Mouse (Mus musculus): ENCODE data around the gene B3gnt9. TPM values are rescaled to one million over a fixed set of nuclear protein-coding genes. Genes with fewer than 3 reads are reported as not detected.
"Not testable (repeated sequence)": the region's sequence is repeated elsewhere in the genome, so short reads cannot be mapped to it uniquely, and the experiment has no call there.

B3gnt9 gene
- polyA plus RNA-seq, 1 experiment from 2014 or later, result 4.1 TPM

DNA sequence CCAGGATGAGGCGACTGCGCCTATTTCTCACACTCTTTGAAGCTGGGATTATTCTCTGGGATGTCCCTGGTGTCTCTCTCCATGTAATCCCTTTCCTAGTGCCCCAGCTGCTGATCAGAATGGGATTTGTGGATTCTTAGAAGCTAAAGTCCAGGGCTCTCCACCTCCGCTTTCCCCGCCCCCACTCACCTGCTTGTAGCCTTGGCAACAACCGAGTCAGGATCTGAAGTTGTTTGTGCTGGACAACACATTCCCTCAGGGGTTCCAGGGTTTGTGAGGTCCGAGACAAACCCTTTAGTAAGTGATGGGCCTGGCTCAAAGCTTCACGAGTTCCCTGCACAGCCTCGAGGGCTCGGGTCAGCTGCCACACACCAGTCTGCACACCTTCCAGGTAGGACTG is 39.8 kb upstream of the B3gnt9 start:
- Histone ChIP-seq H3K27me3 (replicated peaks; ENCODE audit: control insufficient read depth, insufficient read depth, low read length) (peaks cover 5% of the 10 kb centered on the region), H3K4me1 (ENCODE audit: control insufficient read depth, insufficient read depth, low read length) (peaks cover 17% of the 10 kb centered on the region), H3K9me3 (replicated peaks; ENCODE audit: control insufficient read depth, low read length) (no peaks in the 10 kb centered on the region), H3K9ac (ENCODE audit: low read length) (no peak overlapping the region), H3K27ac (ENCODE audit: low read depth, low read length) (no peak overlapping the region), H3K4me2 (ENCODE audit: low read length) (no peak overlapping the region), H3K4me3 (ENCODE audit: low read depth, low read length) (no peak overlapping the region), H3K36me3 (ENCODE audit: control insufficient read depth, insufficient read depth, low read length) (peaks cover 12% of the 10 kb centered on the region)
- DNase-seq (ENCODE audit: low spot score) (no peak), ATAC-seq (no peak)
- 63% methylated on average over 9 of the region's 9 CpGs for WGBS

DNA sequence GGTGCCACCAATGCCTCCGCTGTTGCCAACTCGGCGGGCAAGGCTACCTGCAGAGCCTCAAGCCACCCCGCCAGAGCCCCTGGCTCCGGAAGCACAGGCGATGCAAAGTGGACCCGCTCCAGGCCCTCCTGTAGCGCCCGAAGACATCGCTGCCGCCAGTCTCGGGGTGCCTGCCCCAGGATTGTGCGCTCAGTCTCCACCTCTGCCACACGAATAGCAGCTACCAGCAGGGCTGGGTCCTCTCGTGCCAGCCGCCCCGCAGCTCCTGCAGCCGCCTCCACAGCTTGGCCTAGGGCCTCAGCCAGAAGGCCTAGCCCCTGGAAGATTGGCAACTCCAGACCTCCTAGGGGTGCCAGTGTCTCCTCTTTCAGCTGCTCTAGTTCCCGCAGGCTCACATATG is 38.5 kb upstream of the B3gnt9 start:
- Histone ChIP-seq H3K4me1 (ENCODE audit: control insufficient read depth, insufficient read depth, low read length) (peaks cover 15% of the 10 kb centered on the region), H3K4me3 (ENCODE audit: low read depth, low read length) (no peak overlapping the region), H3K36me3 (ENCODE audit: control insufficient read depth, insufficient read depth, low read length) (no peaks in the 10 kb centered on the region), H3K9me3 (replicated peaks; ENCODE audit: control insufficient read depth, low read length) (no peaks in the 10 kb centered on the region), H3K27me3 (replicated peaks; ENCODE audit: control insufficient read depth, insufficient read depth, low read length) (peaks cover 5% of the 10 kb centered on the region), H3K9ac (ENCODE audit: low read length) (no peak overlapping the region), H3K27ac (ENCODE audit: low read depth, low read length) (no peak overlapping the region), H3K4me2 (ENCODE audit: low read length) (no peak overlapping the region)
- ATAC-seq (no peak), DNase-seq (ENCODE audit: low spot score) (no peak)
- WGBS, result 74% methylated on average over 19 of the region's 19 CpGs

DNA sequence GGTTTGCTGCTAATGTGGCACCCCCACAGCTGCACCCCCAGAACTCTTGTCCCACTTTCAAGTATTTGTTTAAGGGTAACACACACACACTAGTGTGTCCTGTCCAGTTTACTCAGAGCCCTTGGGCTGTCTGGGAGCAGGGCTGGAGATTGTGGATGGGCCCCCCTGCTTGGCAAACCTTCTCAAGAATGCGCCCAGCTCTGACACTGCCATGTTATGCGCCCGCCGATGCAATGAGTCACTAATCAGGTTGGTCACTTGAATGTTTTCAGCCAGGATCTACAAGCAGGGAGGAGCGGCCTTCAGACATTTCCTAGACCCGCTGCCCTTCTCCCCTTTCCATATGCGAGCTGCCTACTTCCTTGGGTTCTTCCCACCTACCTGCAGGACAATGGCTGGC is 37.5 kb upstream of the B3gnt9 start:
- WGBS, result 86% methylated on average over 7 of the region's 7 CpGs
- H3K9ac ChIP-seq (ENCODE audit: low read length), result no peak overlapping the region
- H3K4me1 ChIP-seq (ENCODE audit: control insufficient read depth, insufficient read depth, low read length), result peaks cover 16% of the 10 kb centered on the region
- no peaks in the 10 kb centered on the region for H3K36me3 ChIP-seq (ENCODE audit: control insufficient read depth, insufficient read depth, low read length)
- H3K27me3 ChIP-seq (replicated peaks; ENCODE audit: control insufficient read depth, insufficient read depth, low read length), result peaks cover 5% of the 10 kb centered on the region
- H3K9me3 ChIP-seq (replicated peaks; ENCODE audit: control insufficient read depth, low read length), result no peaks in the 10 kb centered on the region
- DNase-seq (ENCODE audit: low spot score) (no peak), ATAC-seq (no peak)
- H3K4me3 ChIP-seq (ENCODE audit: low read depth, low read length), result no peak overlapping the region
- no peak overlapping the region for H3K4me2 ChIP-seq (ENCODE audit: low read length)
- H3K27ac ChIP-seq (ENCODE audit: low read depth, low read length), result no peak overlapping the region

DNA sequence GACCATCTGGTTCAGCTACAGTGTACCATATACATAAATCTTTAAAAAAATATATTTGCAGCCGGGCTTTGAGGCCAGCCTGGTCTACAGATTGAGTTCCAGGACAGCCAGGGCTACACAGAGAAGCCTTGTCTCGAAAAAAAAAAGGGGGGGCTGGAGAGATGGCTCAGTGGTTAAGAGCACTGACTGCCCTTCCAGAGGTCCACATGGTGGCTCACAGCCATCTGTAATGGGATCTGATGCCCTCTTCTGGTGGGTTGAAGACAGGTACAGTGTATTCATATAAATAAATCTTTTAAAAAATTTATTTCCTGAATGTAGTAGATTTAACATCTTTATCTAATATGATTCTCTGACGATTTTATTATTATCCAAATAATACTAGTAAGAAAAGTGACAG is 36.8 kb upstream of the B3gnt9 start:
- not testable (repeated sequence) for ATAC-seq
- 73% methylated on average over 3 of the region's 3 CpGs for WGBS

DNA sequence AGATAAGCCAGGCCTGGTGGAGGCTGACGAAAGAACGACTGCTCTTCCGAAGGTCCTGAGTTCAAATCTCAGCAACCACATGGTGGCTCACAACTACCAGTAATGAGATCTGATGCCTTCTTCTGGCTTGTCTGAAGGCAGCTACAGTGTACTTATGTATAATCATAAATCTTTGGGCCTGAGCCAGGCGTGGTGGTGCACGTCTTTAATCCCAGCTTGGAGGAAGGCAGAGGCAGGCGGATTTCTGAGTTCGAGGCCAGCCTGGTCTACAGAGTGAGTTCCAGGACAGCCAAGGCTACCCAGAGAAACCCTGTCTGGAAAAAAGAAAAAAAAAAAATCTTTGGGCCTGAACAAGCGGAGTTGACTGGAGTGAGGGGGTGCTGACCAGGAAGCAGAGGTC is 36.4 kb upstream of the B3gnt9 start:
- H3K27ac ChIP-seq (ENCODE audit: low read depth, low read length); ATAC-seq; H3K36me3 ChIP-seq (ENCODE audit: control insufficient read depth, insufficient read depth, low read length); H3K27me3 ChIP-seq (replicated peaks; ENCODE audit: control insufficient read depth, insufficient read depth, low read length); H3K9me3 ChIP-seq (replicated peaks; ENCODE audit: control insufficient read depth, low read length); H3K4me2 ChIP-seq (ENCODE audit: low read length); DNase-seq (ENCODE audit: low spot score); H3K4me3 ChIP-seq (ENCODE audit: low read depth, low read length); H3K9ac ChIP-seq (ENCODE audit: low read length): not testable (repeated sequence)
- peaks cover 17% of the 10 kb centered on the region for H3K4me1 ChIP-seq (ENCODE audit: control insufficient read depth, insufficient read depth, low read length)
- WGBS, result 86% methylated on average over 8 of the region's 8 CpGs

More for the DNA sequence above, 36.8 kb upstream of the B3gnt9 start:
- H3K4me1 ChIP-seq (ENCODE audit: control insufficient read depth, insufficient read depth, low read length), result peaks cover 17% of the 10 kb centered on the region
- H3K9me3 ChIP-seq (replicated peaks; ENCODE audit: control insufficient read depth, low read length); DNase-seq (ENCODE audit: low spot score); H3K4me3 ChIP-seq (ENCODE audit: low read depth, low read length); H3K4me2 ChIP-seq (ENCODE audit: low read length); H3K9ac ChIP-seq (ENCODE audit: low read length); H3K27me3 ChIP-seq (replicated peaks; ENCODE audit: control insufficient read depth, insufficient read depth, low read length); H3K36me3 ChIP-seq (ENCODE audit: control insufficient read depth, insufficient read depth, low read length); H3K27ac ChIP-seq (ENCODE audit: low read depth, low read length): not testable (repeated sequence)

DNA sequence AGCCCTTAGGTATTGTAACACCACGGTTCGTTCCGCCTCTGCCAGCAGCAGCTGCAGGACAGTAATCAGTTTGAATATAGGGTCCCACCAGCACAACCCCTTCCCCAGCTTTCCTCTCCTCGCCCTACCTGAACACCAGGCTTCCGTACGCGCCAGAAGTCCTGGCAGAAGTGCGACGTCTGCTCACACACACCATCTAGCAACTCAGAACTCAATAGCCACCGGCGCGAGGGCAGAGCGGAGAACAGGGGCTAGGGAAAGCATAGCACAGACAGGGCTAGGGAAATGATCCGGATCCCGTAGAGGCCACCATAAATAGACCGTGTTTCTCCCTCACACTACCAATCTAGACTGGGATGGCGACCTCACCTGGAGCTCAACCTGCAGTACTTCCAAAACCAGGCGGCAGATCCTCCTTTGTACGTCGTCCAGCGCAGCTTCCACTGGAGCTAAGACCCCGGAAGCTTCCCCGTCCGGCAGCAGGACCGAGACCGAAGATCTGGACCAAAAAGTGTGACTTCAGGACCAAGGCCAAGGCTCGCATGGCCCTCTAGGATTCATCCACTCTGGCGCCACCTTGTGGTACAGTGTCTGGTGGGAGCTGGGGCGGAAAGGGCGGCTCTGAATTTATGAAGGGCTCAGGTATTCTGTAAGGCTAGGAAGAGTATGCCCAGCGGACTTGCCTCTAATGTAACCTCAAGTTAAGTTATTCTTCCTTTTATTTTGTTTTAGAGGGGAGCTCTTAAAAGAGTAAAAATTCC is 35.8 kb upstream of the B3gnt9 start:
- peaks cover 5% of the 10 kb centered on the region for H3K27me3 ChIP-seq (replicated peaks; ENCODE audit: control insufficient read depth, insufficient read depth, low read length)
- peaks cover 22% of the 10 kb centered on the region for H3K4me1 ChIP-seq (ENCODE audit: control insufficient read depth, insufficient read depth, low read length)
- DNase-seq (ENCODE audit: low spot score) (peak; percentile 84), ATAC-seq (no peak)
- H3K4me3 ChIP-seq (ENCODE audit: low read depth, low read length), result peak overlapping the region; percentile 50
- no peaks in the 10 kb centered on the region for H3K36me3 ChIP-seq (ENCODE audit: control insufficient read depth, insufficient read depth, low read length)
- no peak overlapping the region for H3K27ac ChIP-seq (ENCODE audit: low read depth, low read length)
- 6% methylated on average over 31 of the region's 31 CpGs for whole genome bisulfite sequencing
- no peaks in the 10 kb centered on the region for H3K9me3 ChIP-seq (replicated peaks; ENCODE audit: control insufficient read depth, low read length)
- H3K4me2 ChIP-seq (ENCODE audit: low read length), result peak overlapping the region; percentile 67
- peak overlapping the region; percentile 69 for H3K9ac ChIP-seq (ENCODE audit: low read length)

DNA sequence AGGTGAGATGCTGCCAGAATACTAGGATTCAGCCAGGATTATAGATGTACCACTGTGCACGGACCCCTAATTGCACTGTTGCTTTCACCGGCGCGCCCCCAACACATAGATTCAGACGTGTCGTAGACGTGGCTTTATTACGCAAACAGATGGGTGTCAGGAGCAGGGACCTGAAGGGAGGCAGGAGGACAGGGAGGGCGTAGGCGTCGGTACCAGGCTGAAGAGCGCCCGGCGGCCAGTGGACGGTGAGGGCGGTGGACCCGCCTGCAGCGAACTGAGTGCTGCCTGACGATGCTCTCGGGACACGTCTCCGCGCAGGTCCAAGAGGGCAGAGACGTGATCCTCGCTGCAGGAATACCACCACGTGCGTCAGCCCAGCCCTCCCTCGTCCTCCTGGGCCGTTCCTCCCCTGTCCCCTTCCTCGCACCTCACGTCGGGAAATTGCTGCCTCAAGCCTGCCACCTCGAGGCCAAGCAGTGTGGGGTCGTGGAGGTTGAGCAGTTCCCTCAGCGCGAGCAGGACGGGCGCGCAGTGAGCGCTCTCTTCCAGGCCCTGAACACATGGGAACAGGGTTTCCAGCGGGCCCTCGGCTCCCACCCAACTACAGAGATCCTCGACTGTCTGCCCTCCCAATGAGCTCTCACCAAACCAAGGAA is 35.0 kb upstream of the B3gnt9 start, which contains the start of gene 4931428F04Rik:
Gene 4931428F04Rik, minus strand, starts transcription at position 60 of the 656 bp plus-strand sequence.
- ATAC-seq (peak; percentile 38), DNase-seq (ENCODE audit: low spot score) (peak; percentile 68)
- Histone ChIP-seq H3K27me3 (replicated peaks; ENCODE audit: control insufficient read depth, insufficient read depth, low read length) (peaks cover 5% of the 10 kb centered on the region), H3K9ac (ENCODE audit: low read length) (peak within 1 kb of the TSS; percentile 69), H3K9me3 (replicated peaks; ENCODE audit: control insufficient read depth, low read length) (no peaks in the 10 kb centered on the region), H3K4me3 (ENCODE audit: low read depth, low read length) (peak within 1 kb of the TSS; percentile 50), H3K36me3 (ENCODE audit: control insufficient read depth, insufficient read depth, low read length) (peaks cover 6% of the 10 kb centered on the region), H3K27ac (ENCODE audit: low read depth, low read length) (peak within 1 kb of the TSS; percentile 92), H3K4me1 (ENCODE audit: control insufficient read depth, insufficient read depth, low read length) (peaks cover 22% of the 10 kb centered on the region), H3K4me2 (ENCODE audit: low read length) (peak within 1 kb of the TSS; percentile 67)
- under 1% methylated on average over 41 of the region's 43 CpGs for WGBS

DNA sequence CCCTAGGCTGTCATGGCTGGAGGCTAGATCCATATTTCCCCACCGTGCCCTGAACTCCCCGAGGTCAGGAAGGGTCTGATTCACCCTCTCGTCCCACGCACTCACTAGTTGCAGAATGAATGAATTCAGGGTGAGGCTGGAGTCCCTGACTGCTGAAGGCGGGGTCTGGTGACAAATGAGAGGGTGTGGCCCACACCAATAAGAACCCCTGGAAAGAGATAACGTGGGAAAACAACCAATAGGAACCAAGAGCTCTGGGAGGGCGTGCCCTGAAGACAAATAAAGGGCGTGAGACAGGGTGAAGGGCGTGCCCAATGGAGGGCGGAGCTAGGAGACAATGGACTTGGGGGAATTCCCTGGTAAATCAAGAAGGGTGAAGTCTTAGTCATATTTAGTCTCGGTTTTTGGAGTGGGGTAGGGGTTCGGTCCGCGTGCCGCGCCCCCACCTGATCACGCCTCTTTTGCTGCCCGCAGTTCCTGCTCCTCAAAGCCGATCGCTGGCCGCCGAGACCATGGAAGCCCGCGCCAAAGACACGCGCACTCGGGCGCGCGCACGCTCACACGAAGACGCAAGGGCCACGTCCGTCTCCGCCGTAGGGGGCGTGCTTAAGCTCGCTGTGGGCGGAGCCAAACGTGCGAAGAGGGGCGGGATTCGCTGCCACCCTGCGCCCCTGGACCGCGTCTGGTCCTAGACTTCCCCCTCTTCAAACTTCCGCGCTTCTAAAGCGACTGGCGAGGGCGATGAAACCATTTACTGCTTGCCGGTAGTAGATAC is 34.2 kb upstream of the B3gnt9 start:
- ATAC-seq, result peak; percentile 93
- under 1% methylated on average over 53 of the region's 53 CpGs for WGBS
- H3K4me3 ChIP-seq (ENCODE audit: low read depth, low read length), result peak overlapping the region; percentile 50
- H3K36me3 ChIP-seq (ENCODE audit: control insufficient read depth, insufficient read depth, low read length), result peaks cover 9% of the 10 kb centered on the region
- peak overlapping the region; percentile 67 for H3K4me2 ChIP-seq (ENCODE audit: low read length)
- H3K9ac ChIP-seq (ENCODE audit: low read length), result peak overlapping the region; percentile 69
- DNase-seq (ENCODE audit: low spot score), result peak; percentile 98
- peaks cover 5% of the 10 kb centered on the region for H3K27me3 ChIP-seq (replicated peaks; ENCODE audit: control insufficient read depth, insufficient read depth, low read length)
- H3K4me1 ChIP-seq (ENCODE audit: control insufficient read depth, insufficient read depth, low read length), result peaks cover 22% of the 10 kb centered on the region
- H3K9me3 ChIP-seq (replicated peaks; ENCODE audit: control insufficient read depth, low read length), result no peaks in the 10 kb centered on the region
- H3K27ac ChIP-seq (ENCODE audit: low read depth, low read length), result peak overlapping the region; percentile 92

Data from forebrain, embryonic 14.5 days (tissue).